Mouse (Mus musculus) neural tube, embryonic 14.5 days (tissue): ENCODE data around the gene Wdr48. TPM values are rescaled to one million over a fixed set of nuclear protein-coding genes. Genes with fewer than 3 reads are reported as not detected.
A peak's percentile ranks its signal among the peaks of the same experiment; 100 is the strongest.

Experiments
- ATAC-seq: fragments of 200-750 bp; cut with Nextera tagmentation; 2 replicates; pipeline ENCODE4 v1.8.0; 2017; ENCODE audit warnings: low read depth, mild to moderate bottlenecking, moderate TSS enrichment, moderate library complexity
- H3K27ac ChIP-seq: fragments of 300-500 bp; sonication (generic); 2 replicates; pipeline ENCODE4 v1.5.1; 2014; ENCODE audit warnings: low read depth, mild to moderate bottlenecking, control low read depth, low read length, moderate library complexity, mixed read lengths
- H3K27me3 ChIP-seq: fragments of 300-500 bp; sonication (generic); 2 replicates; pipeline ENCODE4 v1.6.1; 2014; ENCODE audit warnings: low read length; ENCODE audit not compliant: control insufficient read depth, insufficient read depth
- H3K36me3 ChIP-seq: fragments of 300-500 bp; sonication (generic); 2 replicates; pipeline ENCODE4 v1.6.1; 2014; ENCODE audit warnings: low read length, mixed read lengths; ENCODE audit not compliant: control insufficient read depth, insufficient read depth
- H3K4me1 ChIP-seq: fragments of 300-500 bp; sonication (generic); 2 replicates; pipeline ENCODE4 v1.6.1; 2014; ENCODE audit warnings: low read length; ENCODE audit not compliant: control insufficient read depth, insufficient read depth
- H3K4me2 ChIP-seq: fragments of 300-500 bp; sonication (generic); 2 replicates; pipeline ENCODE4 v1.6.1; 2014; ENCODE audit warnings: mild to moderate bottlenecking, low read depth, low read length, control low read depth
- H3K4me3 ChIP-seq: fragments of 300-500 bp; sonication (generic); 2 replicates; pipeline ENCODE4 v1.5.1; 2014; ENCODE audit warnings: low read depth, low read length, control low read depth, mixed read lengths
- H3K9ac ChIP-seq: fragments of 300-500 bp; sonication (generic); replicated peaks from 2 replicates; pipeline ENCODE4 v1.6.1; 2014; ENCODE audit warnings: low read depth, mild to moderate bottlenecking, control low read depth, low read length, mixed read lengths
- H3K9me3 ChIP-seq: fragments of 300-500 bp; sonication (generic); 2 replicates; pipeline ENCODE4 v1.6.1; 2016; ENCODE audit warnings: low read length; ENCODE audit not compliant: control insufficient read depth
- WGBS: fragments of 180-500 bp; shearing (Covaris S2); extraction: QIAGEN DNeasy Blood & Tissue Kit; methylation state at CpG from one replicate; pipeline ENCODE4 v1.1.7; 2014; 5-methylcytosine and 5-hydroxymethylcytosine counted together
- polyA plus RNA-seq: library from polyadenylated mRNA; unstranded; fragments of >200 nt; fragmentation: Nextera tagmentation; extraction: Ambion mirVana; gene quantifications from 2 replicates; pipeline ENCODE4 v1.2.1, GENCODE M21; 2014

Gene Wdr48
- polyA plus RNA-seq, 1 experiment from 2014 or later: 68.5 TPM

DNA sequence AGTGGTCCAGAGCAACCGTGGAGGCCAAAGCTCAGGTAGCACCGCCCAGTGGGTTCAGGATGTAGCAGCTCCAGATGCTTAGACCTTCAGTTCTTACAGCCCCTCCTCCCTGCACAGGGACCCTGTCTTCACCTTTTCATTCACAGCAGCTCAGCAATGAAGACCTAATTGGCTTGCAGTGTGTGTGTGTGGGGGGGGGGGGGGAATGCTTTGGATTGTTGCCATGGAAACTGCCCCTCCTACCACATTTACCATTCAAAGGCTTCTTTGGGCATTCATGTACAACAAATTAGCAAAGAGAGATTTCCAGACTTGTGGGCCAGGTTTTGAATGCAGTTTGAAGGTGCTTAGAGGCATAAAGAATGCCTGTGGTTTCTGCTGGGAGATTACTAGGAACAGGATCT is 5.8 kb upstream of the Wdr48 start:
- Histone ChIP-seq H3K4me2 (no peak overlapping the region), H3K36me3 (no peaks in the 10 kb centered on the region), H3K9me3 (no peaks in the 10 kb centered on the region), H3K27ac (no peak overlapping the region), H3K4me1 (no peaks in the 10 kb centered on the region; the same call in 1 of the 2 replicates), H3K4me3 (no peak overlapping the region), H3K9ac (no peak overlapping the region), H3K27me3 (no peaks in the 10 kb centered on the region; the same call in 1 of the 2 replicates)
- 20% methylated on average over 2 of the region's 2 CpGs for WGBS
- ATAC-seq: peak; percentile 72; the same call in 1 of the 2 replicates

- Histone ChIP-seq H3K4me2 (no peak overlapping the region), H3K9ac (no peak overlapping the region), H3K9me3 (no peaks in the 10 kb centered on the region), H3K36me3 (no peaks in the 10 kb centered on the region), H3K27ac (no peak overlapping the region), H3K27me3 (no peaks in the 10 kb centered on the region; the same call in 1 of the 2 replicates), H3K4me3 (no peak overlapping the region), H3K4me1 (no peaks in the 10 kb centered on the region; the same call in 1 of the 2 replicates)
- ATAC-seq: no peak
- 80% methylated on average over 9 of the region's 9 CpGs for WGBS
Measured at GRCm38 (mm10) chr9:119889446-119889845, 5.2 kb upstream of the Wdr48 start.

- no peaks in the 10 kb centered on the region for H3K36me3 ChIP-seq
- WGBS: 52% methylated on average over 2 of the region's 2 CpGs
- H3K9me3 ChIP-seq: no peaks in the 10 kb centered on the region
- H3K4me2 ChIP-seq: no peak overlapping the region
- H3K9ac ChIP-seq: no peak overlapping the region
- H3K27ac ChIP-seq: no peak overlapping the region
- no peak overlapping the region for H3K4me3 ChIP-seq
- no peak for ATAC-seq
- peaks cover 3% of the 10 kb centered on the region for H3K27me3 ChIP-seq
- H3K4me1 ChIP-seq: peaks cover 3% of the 10 kb centered on the region
Measured at GRCm38 (mm10) chr9:119890692-119891091, 4.0 kb upstream of the Wdr48 start.

GRCm38 (mm10) chr9:119893881-119894280 is 797 bp upstream of the Wdr48 start:
- Histone ChIP-seq H3K4me2 (peak overlapping the region; percentile 70; the same call in 1 of the 2 replicates), H3K9ac (no peak overlapping the region), H3K9me3 (no peaks in the 10 kb centered on the region), H3K27me3 (peaks cover 3% of the 10 kb centered on the region), H3K4me1 (peaks cover 6% of the 10 kb centered on the region), H3K27ac (no peak overlapping the region), H3K36me3 (no peaks in the 10 kb centered on the region), H3K4me3 (no peak overlapping the region; the same call in 1 of the 2 replicates)
- 89% methylated on average over 5 of the region's 5 CpGs for WGBS
- no peak for ATAC-seq

GRCm38 (mm10) chr9:119895040-119895721 is 503 bp downstream of the Wdr48 start:
- Histone ChIP-seq H3K9me3 (no peaks in the 10 kb centered on the region), H3K27me3 (peaks cover 3% of the 10 kb centered on the region), H3K4me3 (peak overlapping the region; percentile 95), H3K9ac (peak overlapping the region; percentile 86), H3K4me2 (peak overlapping the region; percentile 84), H3K36me3 (no peaks in the 10 kb centered on the region), H3K4me1 (peaks cover 6% of the 10 kb centered on the region), H3K27ac (peak overlapping the region; percentile 81)
- WGBS: 2% methylated on average over 39 of the region's 71 CpGs
- ATAC-seq: peak; percentile 72

DNA sequence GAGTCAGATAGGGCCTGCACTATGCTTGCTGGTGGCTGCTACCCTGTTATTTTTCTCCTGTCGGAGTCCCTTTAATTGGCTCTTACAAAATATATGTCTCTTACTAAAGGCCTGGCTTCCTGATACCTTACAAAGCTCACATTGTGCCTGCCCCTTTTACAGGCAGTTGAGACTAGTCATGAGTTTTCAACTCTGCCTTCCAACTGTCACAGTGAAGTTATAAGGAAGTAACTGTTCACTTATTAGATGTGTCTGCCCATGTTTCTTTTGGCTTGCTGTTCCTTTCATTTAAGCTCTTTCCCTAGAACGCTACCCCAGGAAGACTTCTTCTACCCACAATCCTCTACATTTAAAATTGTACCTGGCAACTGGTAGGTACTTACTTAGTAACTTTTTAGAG is 4.8 kb downstream of the Wdr48 start:
- Histone ChIP-seq H3K4me1 (peaks cover 6% of the 10 kb centered on the region), H3K9ac (no peak overlapping the region), H3K4me3 (no peak overlapping the region), H3K9me3 (no peaks in the 10 kb centered on the region), H3K27ac (no peak overlapping the region), H3K36me3 (peaks cover 16% of the 10 kb centered on the region), H3K4me2 (no peak overlapping the region), H3K27me3 (peaks cover 3% of the 10 kb centered on the region; the same call in 1 of the 2 replicates)
- no peak for ATAC-seq
- 91% methylated on average over 2 of the region's 2 CpGs for WGBS

DNA sequence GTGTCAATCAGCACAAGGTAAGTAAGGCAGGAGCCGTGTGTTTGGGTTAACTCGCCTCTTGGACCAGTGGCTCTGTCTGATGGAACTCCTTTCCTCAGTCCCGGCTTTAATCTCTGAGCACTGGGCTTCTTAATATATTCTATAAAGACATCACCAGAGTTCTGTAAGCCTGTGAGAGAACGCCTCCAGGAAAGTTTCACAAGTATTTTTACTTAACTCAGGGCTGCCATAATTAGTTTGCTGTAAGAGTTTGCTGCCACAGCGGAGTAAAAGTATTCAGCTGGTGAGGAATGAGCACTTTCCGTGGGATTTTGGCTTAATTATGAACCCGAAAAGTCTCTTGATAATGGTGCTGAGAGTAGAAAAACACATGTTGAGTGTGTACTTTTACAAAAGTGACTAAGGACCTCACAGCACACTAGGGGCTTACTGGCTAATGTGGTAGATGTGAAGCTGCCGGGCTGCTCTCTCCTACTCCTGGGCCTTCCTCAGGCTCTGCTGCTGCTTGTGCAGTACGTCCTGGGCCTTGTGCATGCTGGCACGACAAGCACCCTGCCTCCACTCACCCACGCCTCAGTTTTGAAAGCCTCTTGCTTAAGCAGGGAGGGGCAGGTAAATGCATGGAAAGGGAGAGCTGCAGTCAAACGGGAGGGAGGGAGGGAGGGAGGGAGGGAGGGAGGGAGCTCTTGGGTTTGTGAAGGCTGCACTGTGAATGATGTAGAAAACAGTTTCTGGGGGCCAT is 7.9 kb downstream of the Wdr48 start:
- WGBS: 93% methylated on average over 11 of the region's 12 CpGs
- no peak overlapping the region for H3K4me2 ChIP-seq
- no peak overlapping the region for H3K9ac ChIP-seq
- no peak overlapping the region for H3K4me3 ChIP-seq
- H3K27ac ChIP-seq: no peak overlapping the region
- no peaks in the 10 kb centered on the region for H3K4me1 ChIP-seq
- no peaks in the 10 kb centered on the region for H3K9me3 ChIP-seq
- H3K36me3 ChIP-seq: peaks cover 40% of the 10 kb centered on the region
- no peaks in the 10 kb centered on the region for H3K27me3 ChIP-seq
- ATAC-seq: no peak

DNA sequence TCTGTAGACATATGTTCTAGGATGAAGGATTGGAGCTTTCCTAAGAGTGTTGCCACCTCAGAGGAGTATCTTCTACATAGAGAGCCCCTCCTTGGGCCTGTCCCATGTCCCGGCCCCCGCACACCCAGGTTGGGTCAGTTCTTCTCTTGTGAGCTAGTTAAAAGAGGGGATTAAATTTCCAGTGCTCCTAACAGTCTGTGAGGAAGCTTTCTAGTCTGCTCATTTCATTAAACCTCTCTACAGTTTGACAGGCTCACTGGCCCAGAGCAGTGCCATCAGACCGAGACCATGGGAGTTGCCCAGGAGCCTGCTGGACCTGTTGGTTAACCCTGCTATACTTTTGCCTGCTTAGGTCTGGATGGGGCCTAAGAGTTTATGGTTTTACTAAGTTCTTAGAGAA is 14.0 kb downstream of the Wdr48 start:
- Histone ChIP-seq H3K27ac (no peak overlapping the region), H3K9ac (no peak overlapping the region), H3K9me3 (no peaks in the 10 kb centered on the region), H3K4me3 (no peak overlapping the region), H3K4me2 (no peak overlapping the region), H3K4me1 (no peaks in the 10 kb centered on the region), H3K27me3 (no peaks in the 10 kb centered on the region), H3K36me3 (peaks cover 72% of the 10 kb centered on the region)
- no peak for ATAC-seq
- WGBS: 98% methylated on average over 3 of the region's 3 CpGs

DNA sequence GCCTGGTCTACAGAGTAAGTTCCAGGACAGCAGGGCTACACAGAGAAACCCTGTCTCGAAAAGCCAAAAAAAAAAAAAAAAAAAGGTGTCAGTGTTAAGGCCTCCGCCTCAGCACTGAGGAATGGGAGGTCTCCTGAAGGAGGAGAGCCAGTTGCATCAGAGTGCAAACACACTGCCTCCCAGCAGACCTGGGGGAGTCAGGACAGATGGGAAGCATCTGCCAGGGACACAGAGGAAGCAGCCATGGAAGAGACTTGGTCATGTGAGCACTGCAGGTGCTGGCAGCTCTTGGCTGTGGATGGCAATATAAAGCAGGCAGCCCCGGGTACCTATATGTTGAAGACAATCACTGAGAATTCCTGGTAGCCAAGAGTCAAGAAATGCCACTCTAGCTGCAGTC is 15.3 kb downstream of the Wdr48 start:
- no peaks in the 10 kb centered on the region for H3K9me3 ChIP-seq
- no peaks in the 10 kb centered on the region for H3K27me3 ChIP-seq
- 88% methylated on average over 3 of the region's 3 CpGs for WGBS
- H3K36me3 ChIP-seq: peaks cover 71% of the 10 kb centered on the region
- no peak overlapping the region for H3K9ac ChIP-seq
- no peaks in the 10 kb centered on the region for H3K4me1 ChIP-seq
- no peak for ATAC-seq
- H3K4me2 ChIP-seq: no peak overlapping the region
- no peak overlapping the region for H3K27ac ChIP-seq
- no peak overlapping the region for H3K4me3 ChIP-seq
